Mouse (Mus musculus) megakaryocyte progenitor cell, adult 5-6 weeks (primary cell): Measurements from ENCODE around the gene Kmt5b. TPM values are rescaled to one million over a fixed set of nuclear protein-coding genes. Genes with fewer than 3 reads are reported as not detected.
A peak's percentile ranks its signal among the peaks of the same experiment; 100 is the strongest.

Source experiments
- ATAC-seq: replicated peaks from 2 replicates; pipeline ENCODE4 v1.8.0; 2016; ENCODE audit warnings: mild to moderate bottlenecking, moderate TSS enrichment, inconsistent platforms; ENCODE audit not compliant: poor library complexity
- total RNA-seq, 2 experiments: library from RNA; stranded (forward) in 1 of 2; stranded (reverse) in 1 of 2; fragments of 157-497, 149-512 nt in 1 of 2; fragments of 200-1000 nt in 1 of 2; gene quantifications; 2 replicates each; pipeline versions ENCODE4 v1.2.3 to v1.2.4; 2015 to 2017

Kmt5b gene
- total RNA-seq, 2 experiments from 2014 or later: 20.1 to 29.5 TPM

DNA sequence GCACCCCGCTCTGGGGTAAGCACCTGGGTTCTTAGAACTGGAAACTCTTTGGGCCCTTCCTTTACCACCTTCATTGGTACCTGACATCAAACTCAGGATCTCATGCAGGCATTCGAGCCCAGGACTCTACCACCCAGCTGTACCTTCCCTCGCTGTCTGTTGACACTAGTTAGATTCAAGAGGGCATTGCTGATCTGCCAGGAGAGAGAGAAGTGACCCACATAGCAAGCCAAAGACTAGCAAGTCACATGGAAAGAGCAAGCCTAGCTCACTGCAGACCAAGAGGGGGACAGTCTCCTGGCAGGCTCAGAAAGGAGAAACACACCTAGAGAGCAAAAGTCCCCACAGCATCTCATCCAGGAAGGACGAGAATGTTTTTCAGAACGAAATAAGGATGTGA lies 73.5 kb downstream of the Kmt5b start:
- ATAC-seq: no peak

DNA sequence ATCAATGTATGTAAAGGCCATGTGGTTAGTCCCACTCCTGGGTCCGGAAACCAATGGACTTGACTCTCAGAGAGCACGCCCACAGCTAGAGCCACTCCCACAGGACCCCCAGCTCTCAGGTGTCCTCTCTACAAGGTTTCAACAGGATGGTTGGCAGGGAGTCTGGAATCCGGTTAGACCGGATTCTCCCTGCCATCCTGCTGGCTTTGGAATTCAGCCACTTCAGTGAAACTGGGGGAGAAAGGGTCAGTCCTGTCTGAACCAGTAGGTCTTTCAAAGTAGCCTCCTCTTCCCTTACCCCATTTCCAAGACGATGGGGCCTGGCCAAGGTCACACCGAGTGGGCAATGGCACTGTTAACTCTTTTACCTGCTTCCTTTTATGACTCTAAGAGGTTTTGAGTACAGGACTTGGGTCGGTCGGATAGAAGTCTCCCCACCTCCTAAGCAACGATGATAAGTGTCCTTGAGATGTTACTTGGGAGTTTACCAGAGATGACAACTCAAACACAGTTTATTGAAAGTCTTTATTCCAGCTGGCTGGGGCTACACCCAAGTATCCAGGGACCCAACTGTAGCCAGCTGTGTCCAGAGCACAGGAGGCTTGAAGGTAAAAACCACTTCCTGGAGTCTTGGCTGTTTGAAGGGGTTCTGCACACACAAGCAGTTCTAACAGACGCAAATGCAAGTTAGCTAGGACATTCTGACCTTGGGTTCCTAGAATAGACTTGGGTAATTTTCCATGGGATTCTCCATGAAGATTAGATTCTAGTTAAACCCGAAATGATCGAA lies 75.3 kb downstream of the Kmt5b start:
- ATAC-seq: no peak

DNA sequence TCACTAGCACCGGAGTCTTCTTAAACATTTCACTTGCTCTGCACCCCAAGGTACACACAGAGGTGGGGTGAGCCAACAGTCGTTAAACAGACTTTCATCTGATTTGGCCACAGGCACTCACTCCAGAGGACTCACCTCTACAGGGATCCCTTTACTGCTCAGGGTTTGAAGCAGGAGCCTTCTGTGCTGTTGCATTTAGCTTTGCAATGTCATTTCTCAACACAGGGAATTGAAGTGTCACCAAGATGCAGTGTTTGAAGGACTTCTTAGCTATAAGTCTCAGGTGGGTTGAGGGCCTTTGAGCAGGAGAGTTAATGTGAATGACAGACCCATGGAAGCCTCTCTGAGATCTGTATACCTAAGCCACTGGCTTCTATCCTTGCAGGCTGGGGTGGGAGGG lies 76.4 kb downstream of the Kmt5b start:
- ATAC-seq: no peak

DNA sequence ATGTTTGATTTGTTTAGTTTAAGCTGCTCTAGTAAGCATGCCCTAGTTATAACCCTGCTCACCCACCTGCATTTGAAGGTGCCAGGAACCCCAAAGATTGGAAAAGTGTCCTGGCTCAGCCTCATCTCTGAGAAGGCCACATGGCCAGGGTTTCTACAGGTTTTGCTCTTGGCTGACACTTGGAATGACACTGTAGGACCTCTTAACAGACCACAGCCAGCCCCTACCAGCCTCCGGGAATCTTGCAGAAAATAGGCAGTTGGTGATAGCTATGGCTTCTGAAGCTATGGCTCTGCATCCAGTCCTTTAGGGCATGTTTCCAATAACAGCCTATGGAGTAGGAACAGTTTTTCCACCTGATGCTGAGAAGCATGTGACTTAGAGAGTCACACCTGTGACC lies 77.6 kb downstream of the Kmt5b start:
- ATAC-seq: no peak

DNA sequence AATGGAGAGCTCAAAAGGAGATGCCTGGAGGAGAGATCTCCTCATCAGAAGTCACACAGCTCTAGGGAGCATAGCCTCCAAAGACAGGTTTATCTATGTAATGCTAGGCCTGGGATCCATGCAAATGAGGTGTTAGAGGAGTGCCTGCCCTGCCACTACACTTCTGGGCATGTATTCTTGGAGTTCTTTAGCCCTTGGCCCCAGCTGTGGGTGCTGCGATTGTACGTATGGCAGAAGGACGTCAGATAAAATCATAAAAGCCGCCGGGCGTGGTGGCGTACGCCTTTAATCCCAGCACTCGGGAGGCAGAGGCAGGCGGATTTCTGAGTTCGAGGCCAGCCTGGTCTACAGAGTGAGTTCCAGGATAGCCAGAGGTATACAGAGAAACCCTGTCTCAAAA lies 78.1 kb downstream of the Kmt5b start:
- no peak for ATAC-seq

DNA sequence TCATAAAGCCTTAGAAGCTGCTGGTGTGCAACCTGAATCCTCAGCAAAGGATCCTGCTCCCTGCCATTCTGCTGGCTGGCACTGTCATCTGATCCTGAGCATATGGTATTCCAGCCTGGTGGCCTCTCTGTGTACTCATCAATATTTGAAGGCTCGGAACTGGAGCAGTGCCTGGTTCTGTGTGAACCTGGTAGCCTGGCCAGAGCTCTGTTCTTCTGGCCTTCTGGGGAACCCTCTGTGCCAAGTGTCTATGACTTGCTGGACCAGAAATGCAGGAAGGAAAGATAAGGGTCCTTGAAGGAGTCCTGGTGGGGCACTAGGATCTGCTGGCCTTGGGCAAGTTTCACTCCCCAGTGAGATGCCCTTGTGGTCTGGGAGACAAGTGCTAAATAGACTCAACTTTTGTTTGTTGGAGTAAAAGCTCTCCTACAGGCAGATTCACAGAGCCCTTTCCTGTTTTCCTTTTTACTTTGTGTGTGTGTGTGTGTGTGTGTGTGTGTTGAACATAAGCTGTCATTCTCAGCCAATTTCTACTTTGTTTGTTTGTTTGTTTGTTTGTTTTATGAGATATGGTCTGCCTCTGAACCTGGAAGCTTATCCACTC lies 78.7 kb downstream of the Kmt5b start:
- ATAC-seq: no peak

DNA sequence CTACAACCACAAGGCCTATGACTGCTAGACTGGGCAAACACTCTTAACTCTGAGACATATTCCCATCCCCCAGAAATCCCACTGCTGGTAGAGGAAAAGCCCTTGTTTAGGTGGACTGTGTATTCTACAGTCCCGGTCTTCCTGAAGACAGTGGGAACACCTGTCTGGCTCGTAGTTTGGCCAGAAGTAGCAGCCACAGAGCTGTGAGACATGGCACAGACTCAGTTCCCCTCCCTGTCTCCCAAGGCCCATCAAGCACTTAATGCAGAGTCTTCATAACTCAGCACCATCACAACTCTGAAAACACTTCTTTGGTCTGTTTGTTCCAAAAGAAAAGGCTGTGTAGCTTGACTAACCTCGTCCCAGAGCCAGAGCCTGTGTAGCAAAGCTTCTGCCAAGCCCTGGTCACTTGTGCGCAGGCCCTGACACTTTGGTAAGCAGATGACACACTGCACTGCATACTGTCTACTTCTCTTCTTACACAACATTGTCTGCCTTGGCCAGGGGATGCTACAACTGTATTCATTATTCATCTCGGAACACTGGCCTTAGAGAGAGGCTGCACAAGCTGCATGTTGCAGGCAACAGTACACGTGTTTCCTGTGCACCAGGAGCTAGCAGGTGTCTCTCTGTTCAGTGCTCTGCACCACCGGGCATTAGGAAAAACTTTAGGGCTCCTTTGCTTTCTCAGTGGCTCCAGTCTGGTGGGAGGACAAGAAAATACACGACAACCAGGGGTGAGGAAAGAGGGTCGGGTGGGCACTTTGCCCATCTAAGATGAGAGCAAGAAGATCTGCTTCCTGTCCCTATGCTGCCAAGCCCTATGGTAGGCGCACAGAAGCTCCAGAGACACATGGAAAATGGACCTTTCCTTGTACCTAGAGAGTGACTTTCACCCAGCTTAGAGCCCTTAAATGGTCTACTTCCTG lies 79.7 kb downstream of the Kmt5b start:
- ATAC-seq: no peak

DNA sequence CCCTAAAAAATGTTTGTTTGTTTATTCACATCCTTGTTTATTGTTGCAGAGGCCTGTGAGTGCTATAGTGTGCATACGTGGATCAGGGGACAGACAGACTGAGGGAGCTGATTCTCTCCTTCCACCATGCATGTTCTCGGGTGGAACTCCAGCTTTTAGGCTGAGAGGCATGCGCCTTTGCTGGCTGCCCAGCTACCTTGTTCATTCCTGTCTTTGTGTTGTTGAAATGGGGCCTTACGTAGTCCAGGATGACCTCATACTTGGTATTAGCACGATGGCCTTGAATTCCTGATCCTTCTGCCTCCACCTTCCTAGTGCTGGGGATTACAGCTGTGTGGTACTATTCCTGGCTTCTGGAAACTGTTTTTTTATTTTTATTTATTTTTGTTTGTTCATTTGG lies 80.5 kb downstream of the Kmt5b start:
- ATAC-seq: no peak

DNA sequence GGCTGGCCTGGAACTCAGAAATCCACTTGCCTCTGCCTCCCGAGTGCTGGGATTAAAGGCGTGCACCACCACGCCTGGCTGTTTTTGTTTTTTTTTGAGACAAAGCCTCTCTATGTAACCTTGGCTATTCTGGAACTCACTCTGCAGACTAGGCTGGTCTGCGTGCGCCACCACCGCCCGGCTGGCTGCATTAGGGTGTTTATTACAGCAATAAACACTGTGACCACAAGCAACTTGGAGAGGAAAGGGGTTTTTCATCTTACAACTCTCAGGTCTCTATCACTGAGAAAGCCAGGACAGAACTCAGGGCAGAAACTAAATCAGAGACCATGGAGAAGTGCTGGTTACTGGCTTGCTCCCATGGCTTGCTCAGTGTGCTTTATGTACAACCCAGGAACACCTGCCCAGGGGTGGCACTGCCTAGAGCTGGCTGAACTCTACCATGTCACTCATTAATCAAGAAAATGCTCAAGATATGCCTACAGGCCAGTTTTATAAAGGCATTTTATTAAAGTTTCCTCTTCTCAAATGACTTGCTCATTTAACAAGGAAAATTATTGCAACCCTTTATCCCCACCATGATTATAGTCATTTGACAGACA lies 81.1 kb downstream of the Kmt5b start:
- ATAC-seq: no peak

DNA sequence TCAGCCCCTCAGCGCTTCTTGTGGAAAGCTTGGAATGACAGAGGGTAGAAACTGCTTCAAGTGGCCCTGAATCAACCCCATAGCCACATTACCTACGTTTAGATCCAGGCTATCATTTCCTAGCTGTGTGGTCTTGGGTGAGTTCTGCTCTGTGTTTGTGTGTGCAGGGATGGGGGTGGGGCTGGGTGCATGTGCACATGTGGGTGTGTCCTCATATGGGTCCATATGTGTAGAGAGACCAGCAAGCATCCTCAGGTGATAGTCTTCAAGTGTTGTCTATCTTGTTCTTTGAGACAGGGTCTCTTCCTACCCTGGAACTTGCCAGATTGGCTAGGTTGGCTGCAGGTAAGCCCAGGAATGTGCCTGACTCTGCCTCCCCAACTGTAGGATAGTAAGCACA lies 82.0 kb downstream of the Kmt5b start:
- ATAC-seq: no peak

DNA sequence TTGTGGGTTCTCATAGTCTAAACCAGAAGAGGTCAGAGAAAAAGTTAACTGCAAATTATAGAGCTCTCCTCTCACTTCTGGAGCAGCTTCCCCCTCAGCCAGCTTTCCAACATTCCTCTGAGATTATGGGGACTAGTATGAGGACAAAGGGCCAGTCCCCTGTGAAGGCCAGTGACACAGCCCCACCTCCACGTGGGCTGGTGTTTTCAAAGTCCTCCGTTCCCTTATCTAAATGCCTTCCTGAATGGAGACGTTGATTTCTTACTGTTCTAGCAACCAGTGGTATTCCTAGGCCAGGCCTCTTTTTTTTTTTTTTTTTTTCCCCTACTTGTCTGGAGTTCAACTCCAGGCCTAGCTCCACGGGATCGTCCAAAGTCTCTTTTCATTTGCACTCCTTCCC lies 82.9 kb downstream of the Kmt5b start:
- no peak for ATAC-seq

DNA sequence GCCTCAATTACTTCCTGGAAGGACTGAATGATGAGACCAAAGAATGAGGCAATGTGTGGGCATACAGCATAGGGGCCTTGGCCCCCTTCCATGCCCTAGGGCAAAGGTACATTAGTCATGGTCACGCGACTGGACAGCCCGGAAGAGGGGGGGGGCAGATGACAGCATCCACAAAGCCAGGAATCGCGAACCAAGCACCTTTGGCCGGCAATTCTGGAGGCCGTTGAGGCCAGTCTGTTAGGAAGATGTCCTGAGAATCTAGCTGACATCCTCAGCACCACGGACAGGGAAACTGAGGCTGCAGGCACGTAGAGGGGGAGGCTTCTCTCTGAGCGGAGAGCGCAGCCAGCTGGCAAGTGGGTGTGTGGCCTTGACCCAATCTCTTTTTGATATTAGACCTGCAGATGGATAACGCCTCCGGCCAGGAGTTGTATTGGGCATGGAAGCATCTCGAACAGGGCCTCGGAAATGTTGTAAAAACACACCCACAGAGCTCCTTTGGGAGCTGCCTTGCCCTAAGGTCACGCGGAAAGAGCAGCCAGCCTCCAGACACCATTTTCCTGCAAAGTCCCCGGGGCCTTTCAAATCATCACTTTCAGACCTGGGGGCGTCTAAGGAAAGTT lies 83.7 kb downstream of the Kmt5b start:
- peak; percentile 9; the same call in 1 of the 2 replicates for ATAC-seq

DNA sequence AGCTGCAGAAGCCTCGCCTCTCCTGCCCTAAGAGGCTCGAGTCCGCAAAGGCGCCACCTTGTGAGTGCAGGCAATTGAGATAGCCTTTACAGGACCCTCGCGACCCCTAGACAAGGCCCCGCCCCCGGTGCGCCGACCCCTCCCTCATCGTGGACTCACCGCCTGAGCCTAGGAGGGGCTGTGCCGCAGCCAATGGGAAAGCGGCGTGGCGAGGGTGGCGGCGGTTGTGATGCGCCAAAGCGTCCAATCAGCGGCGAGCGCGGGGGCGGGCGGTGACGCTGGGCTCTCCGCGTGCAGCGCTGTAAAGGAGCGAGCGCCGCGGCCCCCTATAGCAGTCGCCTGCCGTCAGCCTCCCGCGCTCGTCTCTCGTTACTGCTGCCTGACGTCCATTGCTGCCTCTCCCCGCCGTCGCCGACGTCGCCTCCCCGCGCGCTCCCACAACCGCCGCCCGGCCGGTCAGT lies 84.3 kb downstream of the Kmt5b start, which contains the start of gene Chka:
Chka (plus strand) TSS at position 272 of the 461 bp plus-strand sequence.
- ATAC-seq: peak; percentile 98

DNA sequence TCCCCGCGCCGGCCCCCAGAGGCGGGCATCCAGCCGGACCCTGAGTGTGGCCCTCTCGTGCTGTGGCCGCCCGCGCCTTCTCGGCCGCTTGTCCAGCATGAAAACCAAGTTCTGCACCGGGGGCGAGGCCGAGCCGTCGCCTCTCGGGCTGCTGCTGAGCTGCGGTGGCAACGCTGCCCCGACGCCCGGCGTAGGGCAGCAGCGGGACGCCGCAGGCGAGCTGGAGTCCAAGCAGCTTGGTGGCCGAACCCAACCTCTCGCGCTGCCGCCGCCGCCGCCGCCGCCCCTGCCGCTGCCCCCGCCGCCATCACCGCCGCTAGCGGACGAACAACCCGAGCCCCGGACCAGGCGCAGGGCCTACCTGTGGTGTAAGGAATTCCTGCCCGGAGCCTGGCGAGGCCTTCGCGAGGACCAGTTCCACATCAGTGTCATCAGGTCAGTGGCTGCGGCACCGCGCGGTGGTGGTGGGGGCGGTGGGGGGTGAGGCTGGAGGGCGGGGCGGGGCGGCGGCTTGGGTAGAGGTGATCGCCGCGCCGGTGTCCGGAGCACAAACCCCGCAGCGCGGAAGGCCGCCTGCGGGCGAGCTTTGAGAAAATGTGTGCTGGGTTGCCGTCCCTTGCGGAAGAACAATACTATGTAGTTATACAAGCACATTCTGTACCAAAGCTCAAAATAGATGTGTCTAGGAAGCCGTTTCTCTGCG lies 84.9 kb downstream of the Kmt5b start:
- ATAC-seq: peak; percentile 0; the same call in 1 of the 2 replicates

DNA sequence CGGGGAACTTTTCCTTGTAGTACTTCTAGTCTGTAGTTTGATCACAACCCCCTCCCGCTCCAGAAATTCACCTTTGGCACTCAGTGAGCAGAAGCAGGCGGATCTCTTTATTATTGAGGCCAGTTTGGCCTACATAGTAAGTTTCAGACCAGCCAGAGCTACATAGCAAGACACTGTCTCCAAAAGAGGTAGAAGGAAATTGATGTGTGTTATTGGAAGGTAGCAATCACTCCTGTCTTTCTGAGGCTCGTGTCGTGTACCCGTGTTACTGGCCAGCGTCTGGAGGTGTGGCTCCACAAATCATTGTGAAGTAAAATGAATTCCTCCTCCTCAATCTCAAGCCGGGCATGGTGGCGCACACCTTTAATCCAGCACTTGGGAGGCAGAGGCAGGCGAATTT lies 85.9 kb downstream of the Kmt5b start:
- ATAC-seq: no peak

DNA sequence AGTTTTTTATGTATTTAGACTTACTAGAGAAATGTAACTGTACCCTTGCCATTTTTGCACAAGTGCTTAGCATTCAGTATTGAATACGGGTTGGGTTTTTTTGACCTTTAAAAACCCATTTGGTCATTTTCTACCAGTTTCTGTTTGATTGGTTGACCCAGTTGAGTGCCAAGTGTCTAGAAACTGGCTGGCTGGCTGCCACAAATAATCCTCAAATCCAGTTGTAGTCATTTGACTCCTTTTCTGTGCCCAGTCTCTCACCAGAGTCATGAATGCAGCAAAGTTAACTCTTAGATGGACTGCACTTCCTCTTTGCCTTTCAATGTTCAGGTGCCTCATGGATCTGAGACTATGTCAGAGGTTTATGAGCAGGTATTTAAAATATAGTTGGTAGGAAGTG lies 86.7 kb downstream of the Kmt5b start:
- no peak for ATAC-seq

DNA sequence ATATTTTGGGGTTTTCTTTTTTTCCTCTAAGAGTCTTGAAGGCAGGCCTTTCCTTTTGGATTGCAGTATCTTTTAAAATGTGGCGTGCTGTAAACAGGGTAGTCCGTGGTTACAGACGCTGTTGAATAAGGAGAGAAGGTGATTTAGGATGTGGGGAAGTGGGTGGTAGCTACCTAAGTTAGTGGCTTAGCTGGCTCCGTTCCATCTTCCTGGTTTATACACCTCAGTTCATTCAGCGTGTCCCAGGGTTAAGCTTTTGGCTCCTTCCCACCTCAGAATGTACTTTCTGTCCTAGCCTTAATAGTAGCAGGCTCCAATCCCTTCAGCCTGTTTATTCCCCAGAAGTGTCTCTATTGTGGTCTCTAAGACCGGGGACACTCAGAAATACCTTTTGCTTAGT lies 87.9 kb downstream of the Kmt5b start:
- ATAC-seq: no peak

DNA sequence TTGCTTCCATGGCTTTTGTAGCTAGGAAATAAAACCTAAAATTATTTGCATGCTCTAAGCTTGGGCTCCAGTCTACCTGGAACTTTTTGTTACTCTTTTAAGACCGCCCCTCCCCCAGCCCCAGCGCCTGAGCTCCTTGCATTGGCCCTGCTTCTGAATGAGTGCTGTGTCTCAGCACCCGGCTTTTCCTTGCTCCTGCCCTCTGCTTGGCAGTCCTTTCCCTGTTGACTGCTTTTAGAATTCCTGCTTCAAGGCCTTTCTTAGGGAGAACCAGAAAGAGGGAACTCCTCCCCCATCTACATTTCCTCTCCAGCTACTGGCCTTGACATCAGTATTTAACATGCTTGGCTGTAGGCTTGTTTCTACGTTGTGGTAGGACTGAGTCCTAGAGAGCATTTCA lies 88.4 kb downstream of the Kmt5b start:
- ATAC-seq: no peak

DNA sequence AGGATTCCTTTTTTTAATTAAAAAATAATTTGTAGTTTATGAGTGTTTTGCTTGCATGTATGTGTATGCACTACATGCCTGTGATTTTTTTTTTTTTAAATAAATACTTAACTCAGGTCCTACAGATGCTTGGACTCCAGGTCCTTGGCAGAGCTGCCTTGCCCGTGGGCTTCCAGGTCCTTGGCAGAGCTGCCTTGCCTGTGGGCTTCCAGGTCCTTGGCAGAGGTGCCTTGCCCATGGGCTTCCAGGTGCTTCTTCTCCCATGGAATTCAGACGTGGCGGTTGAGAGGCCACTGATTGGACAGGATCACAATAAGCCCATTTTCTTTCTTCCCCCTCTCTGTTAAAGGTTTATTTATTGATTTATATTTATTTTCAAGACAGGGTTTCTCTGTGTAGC lies 90.0 kb downstream of the Kmt5b start:
- no peak for ATAC-seq

DNA sequence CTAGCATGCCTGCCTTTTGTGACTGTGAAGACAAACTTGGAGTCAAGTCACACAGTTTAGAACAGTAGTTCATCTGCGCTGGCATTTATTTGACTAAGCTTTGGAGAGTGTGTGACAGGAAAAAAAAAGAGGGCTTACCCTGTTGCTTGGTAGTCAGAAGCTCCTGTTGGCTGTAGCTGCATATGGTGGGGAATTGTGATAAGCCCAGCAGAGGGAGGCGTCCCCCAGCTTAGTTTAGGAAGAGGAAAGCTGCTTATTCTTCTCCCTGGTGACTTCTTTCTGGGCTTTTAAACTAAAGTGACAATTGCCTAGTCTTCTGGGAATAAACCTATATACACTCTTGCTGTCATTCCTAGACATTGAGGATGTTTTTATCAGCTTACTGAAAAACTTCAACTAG lies 95.5 kb downstream of the Kmt5b start:
- ATAC-seq: peak; percentile 52; the same call in 1 of the 2 replicates
